Mouse (Mus musculus) olfactory bulb, adult 2 months (tissue): ENCODE measurements at regions not wholly inside any gene's neighbourhood (a gene's known extent, or its start where the extent isn't known, plus 50 kb on each side); places are given as distances from the start of the nearest gene placed in this dataset.

Source experiments
- CTCF ChIP-seq: fragments of 200-500 bp; IDR thresholded peaks from 2 replicates; pipeline ENCODE4 v1.5.1; 2012; ENCODE audit warnings: low read depth, mild to moderate bottlenecking, low read length, moderate library complexity; ENCODE audit not compliant: insufficient read depth
- POLR2A ChIP-seq: fragments of 200-500 bp; IDR thresholded peaks from 2 replicates; pipeline ENCODE4 v1.6.1; 2012; ENCODE audit warnings: mild to moderate bottlenecking, low read depth, low read length, moderate library complexity; ENCODE audit not compliant: insufficient read depth

- TF ChIP-seq CTCF (no peak), POLR2A (no peak)
Observed at GRCm38 (mm10) chrX:50580200-50580599, 151.9 kb upstream of the Olfr1324 start.
